Mouse (Mus musculus) embryonic facial prominence, embryonic 14.5 days (tissue): ENCODE results near the gene Homer3. TPM values are rescaled to one million over a fixed set of nuclear protein-coding genes. Genes with fewer than 3 reads are reported as not detected.

Experiments
- polyA plus RNA-seq: library from polyadenylated mRNA; unstranded; fragments of >200 nt; fragmentation: Nextera tagmentation; extraction: Ambion mirVana; gene quantifications from 2 replicates; pipeline ENCODE4 v1.2.1, GENCODE M21; 2014

The Homer3 gene
- polyA plus RNA-seq, 1 experiment from 2014 or later, result 26.8 TPM

Other genes with a start within 250 kb of the Homer3 start
- gene Mau2, start 240.1 kb upstream of the Homer3 start, polyA plus RNA-seq, result 45.8 and 49.1 TPM in 2 replicates
- gene Sugp1, start 240.0 kb upstream of the Homer3 start, polyA plus RNA-seq, result 25.1 and 33.5 TPM in 2 replicates
- gene Tm6sf2, start 209.9 kb upstream of the Homer3 start, polyA plus RNA-seq, result 0.47 and 1.1 TPM in 2 replicates
- 0.34 and 0.53 TPM in 2 replicates for gene Hapln4, start 199.4 kb upstream of the Homer3 start, polyA plus RNA-seq
- gene Ncan, start 162.0 kb upstream of the Homer3 start, polyA plus RNA-seq, result 1.1 and 1.2 TPM in 2 replicates
- 18.7 and 20.4 TPM in 2 replicates for gene Nr2c2ap, start 151.5 kb upstream of the Homer3 start, polyA plus RNA-seq
- 13.0 and 17.1 TPM in 2 replicates for gene Rfxank, start 143.7 kb upstream of the Homer3 start, polyA plus RNA-seq
- 45.1 and 54.0 TPM in 2 replicates for gene Borcs8, start 143.3 kb upstream of the Homer3 start, polyA plus RNA-seq
- 4.9 and 5.1 TPM in 2 replicates for gene Mef2b, start 143.1 kb upstream of the Homer3 start, polyA plus RNA-seq
- 46.4 and 55.2 TPM in 2 replicates for gene Tmem161a, start 110.5 kb upstream of the Homer3 start, polyA plus RNA-seq
- gene Slc25a42, start 70.5 kb upstream of the Homer3 start, polyA plus RNA-seq, result 4.0 and 5.4 TPM in 2 replicates
- 27.1 and 32.7 TPM in 2 replicates for gene Sugp2, start 48.6 kb upstream of the Homer3 start, polyA plus RNA-seq
- 28.8 and 33.4 TPM in 2 replicates for gene Armc6, start 48.4 kb upstream of the Homer3 start, polyA plus RNA-seq
- gene Ddx49, start 19.7 kb downstream of the Homer3 start, polyA plus RNA-seq, result 47.4 and 49.2 TPM in 2 replicates
- gene Cope, start 19.7 kb downstream of the Homer3 start, polyA plus RNA-seq, result 314 and 345 TPM in 2 replicates
- 10.0 and 10.7 TPM in 2 replicates for gene Cers1, start 32.9 kb downstream of the Homer3 start, polyA plus RNA-seq
- 1.7 TPM in 1 of 2 replicates, not detected in the other for gene Gdf1, start 47.0 kb downstream of the Homer3 start, polyA plus RNA-seq
- 18.9 and 19.1 TPM in 2 replicates for gene Upf1, start 70.5 kb downstream of the Homer3 start, polyA plus RNA-seq
- gene Comp, start 90.7 kb downstream of the Homer3 start, polyA plus RNA-seq, result 9.5 and 9.9 TPM in 2 replicates
- 19.3 and 22.1 TPM in 2 replicates for gene Crtc1, start 156.8 kb downstream of the Homer3 start, polyA plus RNA-seq
- 18.7 and 21.5 TPM in 2 replicates for gene Klhl26, start 194.1 kb downstream of the Homer3 start, polyA plus RNA-seq
- gene Tmem59l, start 204.5 kb downstream of the Homer3 start, polyA plus RNA-seq, result 10.2 and 14.5 TPM in 2 replicates
- gene Crlf1, start 210.3 kb downstream of the Homer3 start, polyA plus RNA-seq, result 67.3 and 68.1 TPM in 2 replicates
- gene Rex1bd, start 223.9 kb downstream of the Homer3 start, polyA plus RNA-seq, result 144 and 148 TPM in 2 replicates
- 991 and 1,091 TPM in 2 replicates for gene Uba52, start 228.0 kb downstream of the Homer3 start, polyA plus RNA-seq
- gene Fkbp8, start 244.9 kb downstream of the Homer3 start, polyA plus RNA-seq, result 202 and 234 TPM in 2 replicates
- 51.0 and 59.8 TPM in 2 replicates for gene Kxd1, start 245.1 kb downstream of the Homer3 start, polyA plus RNA-seq